Mouse (Mus musculus): ENCODE data around the gene Nt5c3.

Gene Nt5c3

DNA sequence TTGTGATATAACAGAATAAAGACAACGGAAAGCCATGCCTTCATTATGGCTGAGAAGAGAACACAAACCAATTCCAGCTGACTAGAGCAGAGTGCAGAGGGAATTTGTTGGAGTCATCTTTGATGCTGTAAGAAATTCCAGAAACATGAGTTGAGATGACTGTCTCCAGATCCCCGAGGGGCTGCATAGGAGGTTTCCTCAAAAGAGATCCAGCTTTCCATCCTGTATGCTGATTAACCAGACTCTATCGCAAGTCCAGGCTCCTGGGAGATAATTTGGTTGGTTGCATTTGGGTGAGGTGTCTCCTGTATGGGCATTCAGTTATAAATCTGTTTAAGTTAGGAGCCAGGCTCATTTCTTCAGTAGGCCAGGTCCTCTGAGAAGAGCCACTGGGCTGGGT lies 86.1 kb downstream of the Nt5c3 start:
- DNase-seq (ENCODE audit: extremely low read depth, low read depth, low spot score): no peak

DNA sequence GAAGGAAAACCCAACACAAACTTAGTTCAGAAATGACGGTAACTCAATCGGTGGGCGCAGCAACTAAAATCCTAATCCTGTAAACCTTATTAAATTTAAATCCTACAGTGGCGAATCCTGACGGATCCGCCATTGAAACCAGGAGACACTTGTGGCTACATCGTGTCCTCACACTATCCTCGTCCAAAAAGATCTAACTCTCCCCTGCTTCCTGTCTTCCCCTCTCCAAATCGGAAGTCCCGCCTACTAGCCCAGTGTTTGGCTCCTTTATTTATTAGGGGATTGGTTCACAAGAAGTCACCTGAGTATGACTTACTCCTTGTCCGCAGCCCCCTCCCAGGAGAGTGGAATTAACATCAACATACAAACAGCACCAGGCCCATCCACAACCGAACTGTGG lies 86.6 kb downstream of the Nt5c3 start:
- no peak for DNase-seq (ENCODE audit: extremely low read depth, low read depth, low spot score)

DNA sequence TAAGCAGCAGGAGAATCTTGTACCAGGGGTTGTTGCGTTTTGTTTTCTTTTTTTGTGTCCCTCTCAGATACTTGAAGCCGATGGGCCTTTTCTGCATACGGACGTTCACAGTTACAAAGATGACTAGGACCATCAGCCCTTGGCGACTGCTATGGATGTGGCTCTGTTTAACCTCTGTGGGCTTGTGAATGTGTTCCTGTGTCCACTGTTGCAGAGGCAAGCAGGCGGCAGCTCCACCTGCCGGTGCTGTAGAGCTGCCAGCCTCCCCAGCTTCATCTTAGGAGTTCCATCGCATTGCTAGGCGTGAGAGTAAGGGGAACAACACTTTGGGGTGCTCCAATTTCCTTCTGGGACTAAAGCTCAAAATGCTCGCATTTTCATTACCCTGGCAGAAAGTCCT lies 88.2 kb downstream of the Nt5c3 start:
- no peak for DNase-seq (ENCODE audit: extremely low read depth, low read depth, low spot score)

DNA sequence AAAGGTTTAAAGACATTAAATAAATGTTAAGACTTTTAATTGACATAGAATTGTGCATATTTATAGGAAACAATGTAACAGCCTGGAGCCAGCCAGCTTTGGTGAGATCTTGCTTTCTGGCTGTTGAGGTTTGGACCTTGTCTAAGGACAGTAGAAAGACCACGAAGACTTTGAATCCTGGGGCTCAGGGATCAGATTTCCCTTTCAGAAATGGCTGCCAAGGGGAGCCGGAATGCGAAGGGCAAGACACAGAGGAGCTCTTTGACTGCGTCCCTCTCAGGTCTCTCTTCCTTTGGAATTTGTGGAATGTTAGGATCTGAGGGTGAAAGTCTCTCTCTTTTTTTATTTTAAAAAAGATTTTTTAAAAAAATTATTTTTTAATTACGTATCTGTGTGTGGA lies 89.0 kb downstream of the Nt5c3 start:
- no peak for DNase-seq (ENCODE audit: extremely low read depth, low read depth, low spot score)

DNA sequence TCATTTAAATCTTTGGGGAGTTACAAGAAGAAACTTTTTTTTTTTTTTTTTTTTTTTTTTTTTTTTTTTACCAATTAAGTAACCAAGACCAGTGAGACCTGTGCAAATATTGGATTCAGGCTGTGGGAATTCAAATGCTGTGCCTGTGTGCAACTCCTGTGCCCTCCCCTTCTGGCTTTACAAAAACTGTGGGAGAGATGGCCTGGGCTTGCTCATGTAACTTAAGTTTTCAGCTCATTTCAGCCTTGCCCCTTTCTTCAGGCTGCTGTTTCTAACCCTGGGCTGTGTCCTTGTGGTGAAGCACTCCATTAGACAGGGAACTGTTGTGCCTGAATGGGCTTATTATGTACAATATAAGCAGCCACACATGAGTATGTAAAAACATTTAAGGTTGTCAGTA lies 90.9 kb downstream of the Nt5c3 start:
- no peak for DNase-seq (ENCODE audit: extremely low read depth, low read depth, low spot score)

DNA sequence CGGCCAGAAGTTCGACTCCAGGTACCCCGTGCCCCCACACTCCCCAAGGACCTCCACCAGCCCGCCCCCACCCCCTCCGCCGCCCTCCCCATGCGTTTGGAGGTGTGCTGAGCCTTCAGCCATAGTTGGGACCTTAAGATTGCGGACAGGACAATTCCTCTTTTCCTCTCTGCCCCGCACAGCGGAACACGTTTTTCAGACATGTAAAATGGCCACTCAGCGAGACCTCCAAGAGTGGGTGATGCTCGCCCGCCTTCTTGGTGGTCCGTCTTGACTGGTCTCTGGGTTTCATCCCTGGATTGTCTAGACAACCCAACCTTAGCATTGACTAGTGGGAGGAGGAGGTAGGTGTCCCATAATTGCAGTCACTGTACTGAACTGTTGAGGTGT lies 91.3 kb downstream of the Nt5c3 start:
- DNase-seq (ENCODE audit: extremely low read depth, low read depth, low spot score): no peak
